Mouse (Mus musculus) WW6 (cell line): ENCODE results near the gene Dnah7a.
"Not testable (repeated sequence)": the region's sequence is repeated elsewhere in the genome, so short reads cannot be mapped to it uniquely, and the experiment has no call there.

ENCODE experiments used
- DNase-seq: peaks from one replicate; pipeline ENCODE4 v3.0.0-alpha.2; 2013; ENCODE audit warnings: low read depth, low spot score

Dnah7a gene

DNA sequence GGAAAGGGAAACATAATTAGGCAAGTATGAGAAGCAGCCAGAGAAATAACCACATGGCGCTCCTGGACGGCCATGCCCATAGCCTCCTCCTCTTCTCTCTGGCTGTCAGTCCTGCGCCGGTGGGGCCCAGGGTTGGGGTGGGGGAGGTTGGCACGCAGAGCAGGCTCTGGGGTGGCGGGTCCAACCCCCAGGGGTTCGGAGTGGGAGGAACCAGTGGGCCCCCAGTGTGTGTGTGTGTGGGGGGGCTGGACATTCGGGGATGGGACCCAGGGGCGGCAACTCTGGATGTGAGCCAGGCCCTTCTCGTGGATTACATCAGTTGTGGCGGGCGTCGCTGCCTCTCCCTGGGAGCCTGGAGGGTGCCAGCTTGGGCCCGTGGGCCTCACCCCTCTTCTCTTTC lies 317.8 kb downstream of the Dnah7a start:
- no peak for DNase-seq

DNA sequence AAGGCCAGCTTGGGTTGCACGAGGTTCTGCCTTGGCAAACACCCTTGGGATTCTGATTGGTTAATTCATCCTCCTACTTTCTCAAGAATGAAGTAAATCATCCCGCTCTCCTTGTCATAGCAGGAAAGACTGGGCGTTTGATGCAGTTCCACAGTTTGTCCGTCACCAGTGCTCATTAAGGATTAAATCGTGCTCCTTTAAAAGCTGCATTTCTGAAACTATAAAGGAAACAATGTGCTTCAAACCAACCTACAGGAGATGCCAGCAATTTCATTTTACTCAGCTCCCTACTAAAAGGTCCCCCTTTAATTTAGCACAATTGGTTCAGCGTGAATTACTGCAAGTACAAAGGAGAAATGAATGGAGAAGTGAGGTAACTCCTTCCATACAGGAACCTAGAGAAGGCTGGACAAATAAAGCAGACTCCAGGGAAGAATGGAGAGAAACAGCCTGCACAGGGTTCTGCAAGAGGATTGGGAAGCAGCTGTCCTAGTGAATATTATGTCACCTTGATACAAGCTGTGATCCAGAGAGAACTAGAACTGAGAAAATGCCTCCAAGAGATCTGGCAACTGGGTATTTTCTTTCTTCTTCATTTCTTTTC lies 322.4 kb downstream of the Dnah7a start:
- no peak for DNase-seq

GRCm38 (mm10) chr1:53377731-53378130 lies 328.9 kb downstream of the Dnah7a start:
- no peak for DNase-seq

- not testable (repeated sequence) for DNase-seq
Observed at GRCm38 (mm10) chr1:53375965-53376364, 330.6 kb downstream of the Dnah7a start.

DNA sequence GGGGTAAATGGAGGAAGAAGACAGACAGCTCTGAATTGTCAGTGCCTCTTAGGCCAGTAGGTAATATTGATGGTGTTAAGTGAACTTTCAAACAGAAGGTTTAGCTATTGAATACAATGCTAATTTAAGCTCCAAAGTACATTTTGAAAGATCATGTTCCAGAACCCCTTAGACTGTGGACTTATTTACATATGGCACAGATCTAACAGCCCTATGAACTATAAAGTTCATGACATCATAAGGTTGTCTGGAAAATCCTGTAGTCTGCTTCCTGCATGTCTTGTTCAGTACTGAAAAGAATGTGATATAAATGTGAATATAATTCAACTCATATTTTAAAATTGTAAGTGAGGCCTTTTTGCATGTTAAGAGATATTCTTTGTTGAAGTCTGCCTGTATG lies 347.6 kb downstream of the Dnah7a start:
- DNase-seq: no peak

DNA sequence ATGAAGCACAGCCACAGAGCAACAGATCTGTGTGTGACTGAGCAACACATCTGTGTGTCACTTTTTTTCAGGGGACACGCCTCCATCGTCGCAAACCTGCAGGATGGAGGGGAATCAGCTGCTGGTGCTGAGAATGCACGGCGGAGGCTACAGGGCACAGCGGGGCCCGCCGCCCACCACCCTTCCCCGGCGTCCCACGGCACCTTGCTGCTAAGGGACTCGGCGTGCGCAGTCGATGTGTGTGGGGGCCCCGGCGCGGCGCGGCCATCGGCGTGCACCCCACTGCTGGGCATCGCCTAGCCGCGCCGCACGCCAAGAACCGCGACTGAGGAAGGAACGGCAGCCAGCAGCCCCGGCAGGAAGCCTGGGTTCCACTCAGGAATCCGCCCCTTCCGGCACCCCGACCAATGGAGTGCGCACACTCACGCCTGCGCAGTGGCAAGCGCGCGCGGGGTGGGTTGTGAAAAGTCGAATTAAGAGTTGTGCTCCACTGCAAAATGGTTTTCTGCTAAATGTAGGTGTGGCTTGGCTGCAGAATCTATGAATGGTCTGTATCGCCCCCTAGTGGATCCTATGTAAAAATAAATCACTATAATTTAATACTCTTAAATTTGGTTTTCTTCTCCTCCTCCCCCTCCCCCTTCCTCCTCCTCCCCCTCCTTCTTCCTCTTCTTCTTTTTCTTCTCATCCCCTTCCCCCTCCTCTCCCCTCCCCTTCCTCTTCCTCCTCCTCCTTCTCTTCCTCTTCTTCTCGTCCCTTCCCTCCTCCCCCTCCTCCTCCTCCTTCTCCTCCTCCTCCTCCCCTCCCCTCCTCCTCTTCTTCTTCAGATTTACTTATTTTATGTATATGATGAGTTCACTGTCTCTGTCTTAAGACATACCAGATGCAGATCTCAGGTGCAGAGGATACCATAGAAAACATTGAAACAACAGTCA lies 354.0 kb downstream of the Dnah7a start, which contains the start of the genes Asdurf, Gm28551 and Asnsd1:
Gene Asdurf, minus strand, starts transcription at position 293 of the 935 bp plus-strand sequence.
Gene Gm28551, minus strand, starts transcription at position 341 of the 935 bp plus-strand sequence.
Gene Asnsd1, minus strand, starts transcription at position 426 of the 935 bp plus-strand sequence.
- DNase-seq: peak; percentile 87
